Mouse (Mus musculus) kidney, adult 18-20 months (tissue): Measurements from ENCODE around the gene Btrc.

Source experiments
- DNase-seq: peaks from one replicate; pipeline ENCODE4 v3.0.0; 2021

Gene Btrc

DNA sequence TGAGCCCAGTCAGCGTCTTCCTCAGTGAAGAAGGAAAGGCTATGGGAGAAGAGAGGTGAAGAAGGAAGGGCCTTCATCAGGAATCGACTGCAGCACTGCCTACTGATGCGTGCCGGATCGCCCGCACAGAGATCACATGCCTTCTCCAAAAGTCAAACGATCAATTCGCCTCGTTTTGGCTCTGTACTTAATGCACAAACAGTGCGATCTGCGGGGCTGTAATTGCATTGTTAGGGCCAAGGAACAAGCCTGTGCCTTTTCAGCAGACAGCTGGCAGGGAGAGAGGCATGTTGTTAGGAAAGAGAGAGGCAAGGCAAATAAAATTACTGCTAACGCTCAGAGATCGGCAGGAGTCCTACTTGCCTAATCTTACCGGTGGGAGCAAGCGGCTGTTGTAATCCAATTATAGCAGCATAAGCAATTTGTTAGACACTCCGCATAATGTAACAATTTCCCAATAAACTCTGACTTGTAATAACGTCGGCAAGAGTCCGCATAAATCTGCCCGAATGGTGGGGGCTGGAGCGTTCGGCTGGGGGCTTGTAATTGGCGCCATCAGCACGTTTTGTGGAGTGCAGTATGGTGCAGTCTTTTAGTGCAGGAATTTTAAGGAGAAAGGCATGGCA, 112.5 kb downstream of the Btrc start:
- no peak for DNase-seq

DNA sequence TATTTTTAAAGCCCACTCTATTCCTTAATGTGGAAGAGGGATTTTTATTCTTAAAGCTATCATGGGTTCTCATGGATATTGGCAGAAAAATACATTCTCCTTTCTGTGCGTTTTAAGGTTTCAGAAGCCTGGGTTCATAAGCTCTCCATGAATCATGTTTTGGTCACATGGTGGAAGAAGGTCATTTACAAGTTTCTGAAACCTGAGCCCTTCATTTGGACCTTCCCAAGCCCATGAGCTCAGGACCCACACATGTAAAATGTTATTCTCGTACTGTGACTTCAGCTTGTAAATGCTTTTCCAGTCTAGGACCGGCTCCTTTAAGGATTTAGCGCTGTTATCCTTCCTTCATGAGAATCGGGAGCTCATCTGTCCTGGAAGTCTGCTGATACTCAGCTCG, 116.0 kb downstream of the Btrc start:
- no peak for DNase-seq

DNA sequence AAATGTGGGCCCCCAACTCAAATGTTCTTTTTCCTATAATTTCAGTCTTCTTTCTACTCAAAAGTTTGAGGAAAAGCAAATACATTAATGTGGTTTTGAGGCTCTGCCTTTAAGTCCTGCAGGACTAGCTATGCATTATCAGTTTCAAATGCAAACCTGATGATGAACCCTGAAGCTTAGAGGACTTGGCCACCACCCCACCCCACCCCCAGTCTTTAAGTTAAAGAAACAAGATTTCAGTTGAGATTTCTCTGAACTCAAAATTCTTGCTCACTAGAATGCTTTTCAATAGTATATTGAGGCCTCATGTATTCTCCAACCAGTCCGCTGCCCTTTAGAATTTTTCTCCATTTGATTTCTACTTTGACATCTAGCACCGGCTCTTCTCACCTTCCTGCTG, 117.0 kb downstream of the Btrc start:
- DNase-seq, result no peak

DNA sequence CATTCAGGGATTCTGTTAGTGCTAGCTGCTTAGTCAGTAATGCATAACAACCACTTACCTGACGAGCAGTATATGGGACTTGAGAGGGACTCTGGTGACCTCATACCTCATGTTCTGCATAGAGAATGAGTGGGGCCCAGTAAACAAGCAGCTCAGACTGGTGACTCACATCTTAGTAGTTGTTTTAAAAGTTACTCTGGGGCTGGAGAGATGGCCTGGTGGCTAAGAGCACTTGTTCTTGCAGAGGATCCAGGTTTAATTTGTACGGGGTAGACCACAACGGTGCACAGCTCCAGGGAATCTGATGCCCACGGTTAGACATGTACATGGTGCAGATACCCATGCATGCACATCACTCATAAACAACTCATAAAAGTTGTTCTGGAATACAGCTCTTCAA, 117.4 kb downstream of the Btrc start:
- DNase-seq, result no peak

DNA sequence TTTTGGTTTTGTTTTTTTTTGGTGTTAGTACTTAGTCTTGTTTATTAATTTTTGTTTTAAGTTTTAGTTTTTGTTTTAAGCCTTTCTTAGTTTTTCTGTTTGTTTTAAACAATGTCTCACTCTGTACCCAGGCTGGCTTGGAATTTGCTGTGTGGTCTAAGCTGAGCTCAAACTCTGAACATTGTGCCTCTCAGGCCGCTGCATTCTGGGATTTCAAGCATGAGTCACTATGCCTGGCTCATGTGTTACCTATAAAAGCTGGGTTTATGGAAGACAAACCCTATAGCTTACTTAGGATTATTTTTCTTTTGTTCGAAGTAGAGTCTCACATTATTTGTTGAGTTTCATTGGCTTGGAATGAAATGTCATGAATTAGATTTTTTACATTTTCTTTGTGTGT, 119.9 kb downstream of the Btrc start:
- DNase-seq, result no peak

DNA sequence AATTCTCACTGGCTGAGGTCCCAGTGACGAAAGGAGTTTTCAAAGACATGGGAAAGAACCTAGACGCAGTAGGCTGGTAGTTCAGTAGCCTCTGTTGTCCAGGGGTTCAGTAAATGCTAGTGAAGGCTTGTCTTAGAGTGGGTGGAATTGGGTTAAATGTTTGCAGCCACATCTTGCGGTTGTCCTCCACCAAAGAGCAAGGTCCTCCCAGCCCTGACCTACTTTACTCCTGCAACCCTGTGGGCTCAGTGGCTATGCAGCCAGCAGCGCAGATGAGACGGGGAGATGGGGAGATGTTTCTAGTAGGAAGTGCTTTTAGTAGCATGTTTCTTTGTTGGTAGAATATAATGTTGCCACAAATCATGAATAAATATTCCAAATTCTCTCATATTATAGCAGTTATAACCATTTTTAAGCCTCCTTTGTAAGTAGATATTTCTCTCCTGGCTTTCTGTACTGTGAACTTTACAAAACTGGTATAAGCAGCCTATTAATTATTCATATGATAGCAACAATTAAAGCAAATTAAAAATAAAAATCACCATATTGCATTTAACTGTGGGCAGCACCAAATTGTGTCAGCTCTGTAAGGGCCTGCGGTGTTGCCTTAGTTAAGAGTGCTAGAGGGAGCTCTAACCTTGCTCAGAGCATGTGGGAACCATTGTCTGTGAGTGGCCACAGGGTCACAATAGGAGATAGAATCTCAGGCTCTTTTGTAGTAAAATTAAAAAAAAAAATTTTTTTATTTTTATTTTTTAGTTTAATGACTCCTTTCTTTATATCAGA, 122.9 kb downstream of the Btrc start:
- DNase-seq, result no peak

DNA sequence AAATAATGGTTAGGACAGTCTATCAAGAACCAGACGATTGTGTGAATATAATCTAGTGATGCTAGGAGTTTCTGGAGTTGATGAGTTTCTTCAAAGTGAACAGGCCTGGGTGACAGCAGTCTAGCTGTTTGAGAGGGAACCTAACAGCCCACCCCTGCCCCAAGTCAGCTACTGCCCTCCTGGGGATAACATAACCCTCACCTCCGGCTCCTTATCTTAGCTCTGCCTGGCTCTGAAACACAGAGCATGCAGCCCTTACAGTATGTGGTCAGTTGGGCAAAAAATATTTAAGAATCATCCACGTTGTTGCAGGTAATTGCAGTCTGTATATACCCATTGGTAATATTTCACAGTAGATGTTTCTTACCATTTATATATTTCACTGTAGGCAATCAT, 123.5 kb downstream of the Btrc start:
- no peak for DNase-seq

DNA sequence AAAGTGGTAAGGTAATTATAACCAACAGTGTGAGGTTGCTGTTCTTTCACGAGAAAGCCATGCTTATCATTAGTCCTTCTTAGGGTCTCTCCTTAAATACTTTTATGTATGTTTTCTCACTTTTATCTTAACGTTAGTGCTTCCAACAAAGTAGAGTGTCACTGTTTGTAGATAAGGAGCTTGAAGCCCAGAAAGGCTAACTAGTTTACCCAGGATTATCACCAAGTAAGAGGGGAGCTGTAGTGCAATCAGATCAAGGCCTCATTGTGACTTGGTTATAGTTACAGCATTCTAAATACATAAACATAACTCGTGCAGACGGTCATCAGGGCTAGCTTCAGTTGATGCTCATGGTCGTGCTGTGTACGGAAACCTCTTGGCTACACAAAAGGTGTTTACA, 126.4 kb downstream of the Btrc start:
- DNase-seq, result no peak

DNA sequence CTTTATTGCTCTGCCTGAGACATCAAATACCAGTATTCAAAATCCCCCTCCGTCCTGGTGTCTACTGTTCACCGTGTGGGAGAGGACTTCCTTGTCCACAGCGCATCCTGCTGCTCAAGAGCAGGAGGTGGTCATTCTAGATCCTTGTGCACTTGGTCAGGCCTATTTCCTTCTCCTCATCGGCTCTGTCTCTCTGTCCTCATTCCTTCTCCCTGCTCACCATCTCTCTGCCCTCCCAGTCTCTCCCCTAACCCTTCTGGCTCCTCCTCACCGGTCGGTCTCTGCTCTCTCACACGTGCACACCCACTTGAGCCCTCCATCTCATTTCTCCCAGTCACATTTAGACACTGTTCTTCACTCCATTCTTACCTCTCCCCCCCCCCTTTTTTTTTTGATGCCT, 127.7 kb downstream of the Btrc start:
- no peak for DNase-seq

DNA sequence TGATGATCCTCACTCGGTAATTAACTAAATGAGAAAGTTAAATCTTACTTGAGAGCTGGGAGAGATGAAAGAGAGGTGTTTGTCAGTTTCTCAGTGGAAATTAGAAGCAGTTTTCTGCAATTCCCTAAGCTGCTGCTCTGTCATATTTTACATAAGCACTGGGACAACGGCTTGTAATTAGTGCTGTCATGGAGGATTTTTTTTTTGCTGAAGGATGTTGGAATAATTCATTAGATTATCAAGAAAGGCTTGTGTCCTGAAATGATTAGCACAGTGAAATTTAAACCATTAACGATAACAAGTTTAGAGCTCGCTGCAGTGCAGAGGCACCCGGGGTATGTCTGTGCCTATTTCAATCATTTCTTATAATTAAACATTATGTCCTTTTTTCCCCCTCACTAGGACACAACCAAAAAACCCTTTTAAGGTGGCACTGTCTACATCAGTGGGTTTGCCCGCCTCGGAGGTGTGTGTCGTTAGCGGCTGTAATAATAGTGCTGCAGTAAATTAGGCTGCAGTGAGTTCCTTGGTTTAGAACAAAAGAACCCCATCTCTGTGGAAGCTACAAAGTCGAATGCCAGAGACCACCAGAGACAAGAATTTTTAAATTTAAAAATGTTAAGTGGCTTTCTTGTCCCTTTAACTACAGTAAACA, 130.7 kb downstream of the Btrc start:
- DNase-seq, result no peak

DNA sequence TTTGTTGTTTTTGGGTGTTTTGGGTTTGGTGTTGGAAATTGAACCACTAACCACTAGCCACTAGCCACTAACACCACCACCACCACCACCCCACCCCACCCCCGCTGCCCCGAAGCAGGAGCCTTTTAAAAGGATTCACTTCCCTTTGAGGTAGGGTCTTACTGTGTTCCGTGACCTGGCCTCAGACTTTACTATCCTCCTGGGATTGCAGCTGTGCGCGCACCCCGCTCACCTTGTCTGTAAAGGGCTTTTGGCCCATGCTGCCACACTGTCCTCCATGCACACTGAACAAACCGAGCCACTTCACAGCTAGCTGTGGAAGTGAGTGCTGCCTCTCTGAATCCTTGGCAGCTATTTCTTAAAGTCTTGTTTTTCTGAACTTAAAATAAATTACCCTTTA, 141.9 kb downstream of the Btrc start:
- DNase-seq, result no peak

DNA sequence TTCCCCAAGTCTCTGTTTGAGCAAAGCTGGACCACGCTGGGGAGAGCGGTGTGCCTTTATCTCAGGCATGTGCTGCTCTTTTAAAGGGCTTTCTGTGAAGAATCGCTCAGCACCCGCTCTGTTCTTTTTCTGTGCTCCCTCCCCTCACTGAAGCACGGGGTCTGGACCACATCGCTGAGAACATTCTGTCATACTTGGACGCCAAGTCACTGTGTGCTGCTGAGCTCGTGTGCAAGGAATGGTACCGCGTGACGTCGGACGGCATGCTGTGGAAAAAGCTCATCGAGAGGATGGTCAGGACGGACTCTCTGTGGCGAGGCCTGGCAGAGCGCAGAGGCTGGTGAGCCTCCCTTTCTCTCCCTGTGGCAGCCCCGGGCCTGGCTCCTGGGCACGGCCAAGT, 144.0 kb downstream of the Btrc start:
- no peak for DNase-seq

DNA sequence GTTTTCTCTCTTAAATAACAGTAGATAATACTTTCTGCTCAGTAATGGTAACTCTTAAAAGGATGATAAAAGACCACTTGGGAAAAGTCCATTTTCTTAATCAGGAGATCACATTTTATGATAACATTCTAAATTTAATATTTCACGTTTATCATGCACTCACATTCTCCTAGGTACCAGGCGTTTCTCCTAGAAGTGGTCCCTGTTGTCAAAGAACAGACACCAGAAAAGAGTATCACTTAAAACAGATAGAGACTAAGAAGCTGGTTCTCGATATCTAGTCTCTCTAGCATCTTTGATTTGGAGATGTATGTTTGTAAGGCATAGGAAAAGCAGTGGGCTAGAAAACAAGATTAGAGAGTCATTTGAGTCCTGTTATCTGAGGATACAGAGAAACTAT, 147.1 kb downstream of the Btrc start:
- DNase-seq, result no peak

DNA sequence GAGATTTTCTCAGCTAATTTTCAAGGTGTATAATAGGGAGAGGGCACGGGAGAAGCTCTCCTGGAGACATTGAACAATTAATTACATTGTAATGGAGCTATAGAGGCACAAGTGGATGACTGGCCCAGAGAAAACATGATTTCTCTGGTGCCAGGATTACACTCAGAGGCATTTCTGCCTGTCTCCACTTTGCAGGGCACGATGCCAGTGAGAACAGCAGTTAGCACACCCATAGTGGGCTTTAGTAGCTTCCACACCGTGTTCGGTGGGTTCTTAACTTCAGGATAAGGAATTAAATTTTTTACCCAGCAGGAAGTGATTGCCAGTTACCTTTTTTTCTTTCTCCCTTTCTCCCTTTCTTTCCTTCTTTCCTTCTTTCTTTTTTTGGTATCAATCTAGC, 147.9 kb downstream of the Btrc start:
- no peak for DNase-seq

DNA sequence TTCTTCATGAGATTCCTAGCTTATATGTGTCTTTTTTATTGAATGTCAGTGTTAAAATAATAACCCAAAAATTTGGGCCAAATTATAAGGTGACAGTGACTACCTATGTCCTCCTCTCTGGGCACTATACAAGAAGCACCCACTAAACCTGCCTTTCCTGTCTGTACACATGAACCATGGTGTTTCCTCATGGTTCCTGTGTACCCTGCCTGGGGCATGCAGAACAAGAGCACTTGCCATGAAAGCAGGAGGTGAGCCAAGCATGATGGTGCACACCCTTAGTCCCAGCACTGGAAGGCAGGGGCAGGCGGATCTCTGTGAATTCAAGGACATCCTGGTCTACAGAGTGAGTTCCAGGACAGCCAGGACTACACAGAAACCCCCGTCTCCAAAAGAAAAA, 151.8 kb downstream of the Btrc start:
- DNase-seq, result no peak

DNA sequence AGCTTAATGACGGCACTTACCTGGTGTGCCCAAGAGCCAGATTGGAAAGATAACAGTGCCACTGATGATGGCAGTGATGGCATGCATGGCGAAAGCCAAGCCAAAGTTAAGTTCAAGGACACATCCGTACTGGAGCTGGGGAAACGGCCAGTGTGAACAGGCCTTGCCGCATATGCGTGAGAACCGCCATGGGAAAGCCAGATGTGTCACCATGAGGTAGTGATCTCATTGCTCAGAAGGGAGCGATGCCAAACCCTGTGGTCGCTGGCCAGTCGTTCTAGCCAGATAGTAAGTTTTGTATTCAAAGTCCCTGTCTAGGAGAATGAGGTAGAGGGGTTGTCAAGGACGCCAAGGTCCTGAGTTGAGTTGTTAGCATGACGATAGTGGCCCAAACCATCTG, 152.7 kb downstream of the Btrc start:
- DNase-seq, result no peak

DNA sequence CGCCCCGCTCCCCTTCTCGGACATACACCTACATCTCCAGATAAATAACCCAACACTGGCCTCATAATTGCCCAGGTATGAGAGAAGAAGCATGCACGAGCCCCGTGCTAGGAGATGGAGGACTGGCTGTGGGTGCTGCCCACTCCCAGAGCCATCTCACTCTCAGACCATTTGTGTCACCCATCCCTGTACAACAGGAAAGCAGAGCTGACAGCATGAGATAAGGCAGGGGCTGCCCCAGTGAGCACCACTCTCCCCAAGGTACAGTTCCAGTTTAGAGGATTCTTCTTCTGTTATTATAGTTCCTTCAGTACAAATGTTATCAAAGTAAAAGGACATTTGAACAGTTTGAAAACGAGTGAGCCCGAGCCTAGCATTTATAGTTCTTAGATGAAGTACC, 163.8 kb downstream of the Btrc start:
- no peak for DNase-seq

DNA sequence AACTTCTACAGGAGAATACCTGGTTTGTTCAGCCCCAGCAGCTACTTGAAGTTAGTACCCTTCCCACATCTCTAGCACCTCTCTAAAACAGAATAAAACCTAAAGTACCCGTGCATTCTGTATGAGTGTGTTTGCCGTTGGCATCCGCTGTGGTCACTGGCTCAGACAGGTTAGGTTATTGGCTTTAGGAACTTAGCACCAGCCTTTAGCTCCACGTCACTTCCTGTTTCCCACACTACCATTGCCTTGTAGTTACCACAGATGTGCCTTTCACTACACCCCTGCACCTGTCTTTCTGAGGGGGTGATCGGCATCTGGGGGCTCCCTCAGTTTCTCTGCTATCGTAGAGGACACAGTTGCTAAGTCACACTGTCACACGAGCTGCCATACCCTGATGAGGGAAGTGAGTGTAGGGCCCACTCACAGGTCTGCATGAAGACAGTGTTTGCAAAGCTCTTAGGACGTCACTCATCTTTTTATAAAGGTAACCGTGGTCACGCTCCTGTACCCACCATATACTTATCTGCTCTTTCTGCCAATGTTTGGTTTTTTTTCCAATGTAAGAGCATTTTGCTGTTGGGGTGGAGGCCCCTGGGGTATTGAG, 164.5 kb downstream of the Btrc start:
- DNase-seq, result no peak

DNA sequence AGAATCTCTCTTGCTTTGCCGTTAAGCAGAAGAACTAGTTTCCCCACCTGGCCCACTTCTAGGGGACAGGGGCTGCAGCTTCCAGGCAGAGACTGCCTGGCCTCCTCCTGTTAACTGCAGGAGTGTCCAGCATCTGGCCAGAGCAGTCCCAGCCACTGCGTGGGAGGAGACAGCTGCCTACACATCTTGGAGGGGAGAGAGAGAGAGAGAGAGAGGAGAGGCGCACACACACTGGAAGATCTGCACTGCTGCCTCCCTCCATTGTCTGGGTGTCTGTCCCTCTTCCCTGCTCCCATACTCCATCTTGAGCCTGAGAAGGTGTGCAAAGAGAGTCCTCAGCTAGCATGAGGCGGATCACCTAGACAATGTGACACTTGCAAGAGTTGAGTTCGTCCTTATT, 165.8 kb downstream of the Btrc start:
- no peak for DNase-seq

DNA sequence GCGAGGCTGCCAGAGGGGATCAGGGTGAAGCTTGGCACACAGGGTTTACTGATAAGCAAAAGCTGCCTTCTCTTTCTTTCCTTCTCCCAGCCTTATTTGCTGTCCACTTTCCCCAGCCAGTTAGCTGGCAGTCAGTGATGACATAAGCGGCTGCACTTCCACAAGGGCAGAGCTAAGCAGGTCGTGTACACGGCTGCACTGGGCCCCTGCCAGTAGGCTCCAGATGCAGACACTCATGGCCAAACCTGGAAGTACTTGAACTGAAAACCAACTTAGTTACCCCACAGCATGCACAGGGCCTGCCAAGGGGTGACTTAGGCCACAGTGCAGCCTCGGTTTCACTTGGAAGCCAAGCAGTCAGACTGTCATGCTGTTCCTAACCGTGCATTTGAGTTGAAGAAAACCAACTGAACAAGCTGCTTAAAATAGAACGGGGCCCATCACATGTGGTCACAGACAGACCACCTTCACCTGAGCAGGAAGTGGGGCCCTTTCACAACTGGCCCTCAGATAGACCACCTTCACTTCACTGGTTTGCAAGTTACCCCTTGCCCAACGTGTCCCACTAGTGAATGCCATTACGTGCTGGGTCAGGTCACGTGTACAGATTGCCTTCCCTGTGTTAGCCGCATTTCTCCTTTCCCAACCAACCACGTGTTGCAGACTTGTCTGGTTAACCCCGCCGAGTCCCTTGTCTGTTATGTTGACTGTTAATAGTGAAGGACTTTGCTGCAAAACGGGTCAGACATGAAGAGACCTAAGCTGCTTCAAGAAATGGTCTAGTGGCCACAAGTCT, 166.9 kb downstream of the Btrc start:
- no peak for DNase-seq

DNA sequence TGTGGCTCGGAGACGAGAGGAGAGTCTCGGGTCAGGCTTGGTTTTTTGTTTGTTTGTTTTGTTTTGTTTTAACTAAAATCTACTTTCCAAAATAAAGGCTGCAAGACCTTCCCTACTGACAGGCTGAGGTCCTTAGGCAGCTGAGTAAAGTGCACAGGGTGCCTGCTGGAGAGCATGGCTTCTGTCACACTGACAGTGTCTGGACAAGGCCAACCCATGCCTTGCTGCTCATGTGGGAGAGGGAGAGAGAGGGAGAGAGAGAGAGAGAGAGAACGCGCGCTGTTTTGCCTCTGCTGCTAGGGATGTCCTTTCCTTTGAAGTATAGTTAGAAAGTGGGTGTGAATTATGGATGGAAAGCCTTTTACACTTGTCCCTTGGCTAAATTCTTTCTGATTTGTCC, 168.0 kb downstream of the Btrc start:
- DNase-seq, result no peak

DNA sequence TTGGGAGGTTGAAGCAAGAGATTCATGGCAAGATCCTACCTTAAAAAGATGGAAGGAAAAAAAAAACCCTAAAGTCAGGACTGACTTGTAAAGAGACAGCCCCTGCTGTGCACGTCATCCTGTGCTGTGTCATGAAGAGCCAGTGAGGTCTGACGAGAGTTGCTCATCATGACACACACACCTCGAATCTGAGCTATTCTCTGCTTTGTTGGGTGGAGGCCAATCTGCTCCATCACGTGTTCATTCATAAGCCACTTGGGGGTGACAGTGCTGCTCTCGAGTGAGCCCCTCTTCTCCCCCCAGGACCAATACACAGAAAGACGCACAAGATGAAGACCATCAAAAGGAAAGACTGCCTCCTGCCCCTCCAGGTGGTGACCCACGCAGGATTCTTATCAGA, 170.1 kb downstream of the Btrc start:
- DNase-seq, result no peak

DNA sequence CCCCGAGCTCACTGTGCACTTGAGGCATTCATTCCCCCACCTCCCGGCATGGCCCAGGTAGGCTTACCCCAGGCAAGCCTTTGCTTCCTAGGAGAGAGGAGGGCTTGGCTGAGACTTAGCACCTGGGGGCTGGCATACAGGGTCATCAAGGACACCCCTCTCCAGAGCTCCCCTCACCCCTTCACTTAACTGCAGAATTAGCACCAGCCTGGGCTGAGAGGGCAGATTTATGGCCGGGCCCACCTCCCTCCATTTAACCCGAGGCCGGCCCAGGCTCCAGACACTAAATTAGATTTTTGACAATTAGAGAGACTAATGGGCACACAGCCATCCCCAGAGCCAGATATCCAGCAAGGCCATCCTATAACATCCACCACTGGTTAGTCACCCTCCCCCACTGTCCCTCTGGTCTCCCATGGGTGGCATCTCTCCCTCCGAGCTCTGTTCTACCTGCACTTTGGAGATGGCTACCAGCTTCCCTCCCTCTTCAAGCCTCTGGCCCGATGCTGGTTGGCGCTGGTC, 171.7 kb downstream of the Btrc start:
- DNase-seq, result no peak
